Mouse (Mus musculus) lung, postnatal 14 days (tissue): ENCODE measurements around the gene Gm36079.
"Not testable (repeated sequence)": the region's sequence is repeated elsewhere in the genome, so short reads cannot be mapped to it uniquely, and the experiment has no call there.

Source experiments
- DNase-seq: peaks from one replicate; pipeline ENCODE4 v3.0.0; 2021

Gm36079 gene

GRCm38 (mm10) chr13:120026911-120027310, at the start of gene Gm36079:
Gene Gm36079 (minus strand): TSS chr13:120027011.
- not testable (repeated sequence) for DNase-seq

GRCm38 (mm10) chr13:120070878-120071277, 44.1 kb upstream of the Gm36079 start:
- DNase-seq: not testable (repeated sequence)

- DNase-seq: not testable (repeated sequence)
Measured at GRCm38 (mm10) chr13:120070012-120070598, 43.3 kb upstream of the Gm36079 start.

- DNase-seq: not testable (repeated sequence)
Measured at GRCm38 (mm10) chr13:120063439-120064089, 36.8 kb upstream of the Gm36079 start.

GRCm38 (mm10) chr13:120062903-120063302, 36.1 kb upstream of the Gm36079 start:
- DNase-seq: not testable (repeated sequence)

GRCm38 (mm10) chr13:120052085-120052484, 25.3 kb upstream of the Gm36079 start, which contains the start of gene Gm21188:
Gene Gm21188 (minus strand): TSS chr13:120052194.
- DNase-seq: not testable (repeated sequence)

GRCm38 (mm10) chr13:120048608-120049007, 21.8 kb upstream of the Gm36079 start:
- not testable (repeated sequence) for DNase-seq

GRCm38 (mm10) chr13:120048186-120048585, 21.4 kb upstream of the Gm36079 start:
- not testable (repeated sequence) for DNase-seq

- DNase-seq: not testable (repeated sequence)
Measured at GRCm38 (mm10) chr13:120046422-120047209, 19.8 kb upstream of the Gm36079 start.

- peak; percentile 44 for DNase-seq
Measured at GRCm38 (mm10) chr13:120041145-120041544, 14.3 kb upstream of the Gm36079 start.

- not testable (repeated sequence) for DNase-seq
Measured at GRCm38 (mm10) chr13:120037881-120038280, 11.1 kb upstream of the Gm36079 start.

- DNase-seq: not testable (repeated sequence)
Measured at GRCm38 (mm10) chr13:120036577-120037115, 9.8 kb upstream of the Gm36079 start.

- DNase-seq: not testable (repeated sequence)
Measured at GRCm38 (mm10) chr13:120035151-120035550, 8.3 kb upstream of the Gm36079 start.

- DNase-seq: not testable (repeated sequence)
Measured at GRCm38 (mm10) chr13:120034637-120035036, 7.8 kb upstream of the Gm36079 start.

GRCm38 (mm10) chr13:120033516-120034190, 6.8 kb upstream of the Gm36079 start:
- DNase-seq: peak; percentile 51

- peak; percentile 31 for DNase-seq
Measured at GRCm38 (mm10) chr13:120031676-120032075, 4.9 kb upstream of the Gm36079 start.

GRCm38 (mm10) chr13:120027368-120027767, 557 bp upstream of the Gm36079 start:
- DNase-seq: not testable (repeated sequence)

GRCm38 (mm10) chr13:120026373-120026772, 438 bp downstream of the Gm36079 start:
- DNase-seq: not testable (repeated sequence)

- DNase-seq: not testable (repeated sequence)
Measured at GRCm38 (mm10) chr13:120025576-120025975, 1.2 kb downstream of the Gm36079 start.

GRCm38 (mm10) chr13:120025004-120025403, 1.8 kb downstream of the Gm36079 start:
- DNase-seq: not testable (repeated sequence)

- DNase-seq: not testable (repeated sequence)
Measured at GRCm38 (mm10) chr13:120024581-120024980, 2.2 kb downstream of the Gm36079 start.

GRCm38 (mm10) chr13:120021477-120021876, 5.3 kb downstream of the Gm36079 start:
- DNase-seq: not testable (repeated sequence)
